Mouse (Mus musculus) small intestine, adult 2 months (tissue): ENCODE measurements at regions not wholly inside any gene's neighbourhood (a gene's known extent, or its start where the extent isn't known, plus 50 kb on each side); places are given as distances from the start of the nearest gene placed in this dataset.

ENCODE experiments used
- CTCF ChIP-seq: fragments of 200-500 bp; IDR thresholded peaks from 2 replicates; pipeline ENCODE4 v1.5.1; 2012; ENCODE audit warnings: low read depth, mild to moderate bottlenecking, control low read depth, inconsistent platforms, low read length, moderate library complexity, mixed read lengths; ENCODE audit not compliant: insufficient replicate concordance, insufficient read length; ENCODE audit errors: extremely low read depth
- POLR2A ChIP-seq: fragments of 200-500 bp; IDR thresholded peaks from 2 replicates; pipeline ENCODE4 v1.6.1; 2012; ENCODE audit warnings: low read depth, mild to moderate bottlenecking, control low read depth, inconsistent platforms, low read length, moderate library complexity

GRCm38 (mm10) chr17:45828843-45829242 is 95.2 kb upstream of the 1600014C23Rik start:
- TF ChIP-seq POLR2A (no peak), CTCF (no peak)
